Mouse (Mus musculus): Measurements from ENCODE around the gene Bnip1. TPM values are rescaled to one million over a fixed set of nuclear protein-coding genes. Genes with fewer than 3 reads are reported as not detected.

Bnip1 gene
- polyA plus RNA-seq, 1 experiment from 2014 or later: 53.7 TPM

Other genes with a start within 250 kb of the Bnip1 start
- 102 and 113 TPM in 2 replicates for gene Ergic1, start 219.6 kb upstream of the Bnip1 start, polyA plus RNA-seq (2015; fragmentation: Nextera tagmentation; extraction: Ambion mirVana)
- 44.1 and 47.8 TPM in 2 replicates for gene Dusp1, start 218.9 kb upstream of the Bnip1 start, polyA plus RNA-seq (2015; fragmentation: Nextera tagmentation; extraction: Ambion mirVana)
- 129 and 146 TPM in 2 replicates for gene Atp6v0e, start 117.8 kb upstream of the Bnip1 start, polyA plus RNA-seq (2015; fragmentation: Nextera tagmentation; extraction: Ambion mirVana)
- gene Crebrf, start 65.4 kb upstream of the Bnip1 start, polyA plus RNA-seq (2015; fragmentation: Nextera tagmentation; extraction: Ambion mirVana): 11.9 and 14.5 TPM in 2 replicates
- not detected in 2 replicates for gene Nkx2-5, start 63.9 kb downstream of the Bnip1 start, polyA plus RNA-seq (2015; fragmentation: Nextera tagmentation; extraction: Ambion mirVana)
- 3.1 and 6.8 TPM in 2 replicates for gene Kifc5b, start 136.0 kb downstream of the Bnip1 start, polyA plus RNA-seq (2015; fragmentation: Nextera tagmentation; extraction: Ambion mirVana)
- 16.2 and 19.7 TPM in 2 replicates for gene Phf1, start 152.0 kb downstream of the Bnip1 start, polyA plus RNA-seq (2015; fragmentation: Nextera tagmentation; extraction: Ambion mirVana)
- gene Cuta, start 158.5 kb downstream of the Bnip1 start, polyA plus RNA-seq (2015; fragmentation: Nextera tagmentation; extraction: Ambion mirVana): 137 and 138 TPM in 2 replicates
- 5.4 and 5.8 TPM in 2 replicates for gene Syngap1, start 160.2 kb downstream of the Bnip1 start, polyA plus RNA-seq (2015; fragmentation: Nextera tagmentation; extraction: Ambion mirVana)
- gene Zbtb9, start 192.1 kb downstream of the Bnip1 start, polyA plus RNA-seq (2015; fragmentation: Nextera tagmentation; extraction: Ambion mirVana): 17.5 and 19.1 TPM in 2 replicates
- 2.2 and 2.7 TPM in 2 replicates for gene Bak1, start 247.9 kb downstream of the Bnip1 start, polyA plus RNA-seq (2015; fragmentation: Nextera tagmentation; extraction: Ambion mirVana)